Mouse (Mus musculus) liver, embryonic 18 days (tissue): ENCODE measurements around the gene Ttll2. TPM values are rescaled to one million over a fixed set of nuclear protein-coding genes. Genes with fewer than 3 reads are reported as not detected.

Source experiments
- polyA plus RNA-seq: library from polyadenylated mRNA; depleted of rRNA; stranded (reverse); fragments of >200 nt; gene quantifications from 2 replicates; pipeline ENCODE4 v1.2.3, GENCODE M21; 2012; rRNA removed

The Ttll2 gene
- polyA plus RNA-seq = 0.34 and 0.50 TPM in 2 replicates

DNA sequence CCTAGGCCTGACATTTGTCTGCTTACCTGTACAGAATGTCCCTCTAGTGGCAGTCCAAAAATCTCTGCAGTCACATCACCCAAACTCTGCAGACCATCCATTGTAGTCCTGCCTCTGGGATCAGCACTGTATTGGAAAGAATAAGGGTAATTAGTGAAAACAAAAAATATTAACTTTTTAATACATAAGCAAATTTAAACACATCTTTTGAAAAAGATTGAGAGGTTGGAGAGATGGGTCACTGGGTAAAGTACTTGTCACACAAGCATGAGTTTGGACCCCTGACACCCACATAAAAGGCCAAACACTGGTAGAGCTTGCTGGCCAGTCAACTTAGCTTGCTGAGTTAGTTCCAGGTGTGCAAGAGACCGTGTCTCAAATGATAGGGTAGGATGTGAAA lies at the start of gene Ttll2:
Gene Ttll2 (minus strand): TSS at position 101 of the 400 bp plus-strand sequence.

DNA sequence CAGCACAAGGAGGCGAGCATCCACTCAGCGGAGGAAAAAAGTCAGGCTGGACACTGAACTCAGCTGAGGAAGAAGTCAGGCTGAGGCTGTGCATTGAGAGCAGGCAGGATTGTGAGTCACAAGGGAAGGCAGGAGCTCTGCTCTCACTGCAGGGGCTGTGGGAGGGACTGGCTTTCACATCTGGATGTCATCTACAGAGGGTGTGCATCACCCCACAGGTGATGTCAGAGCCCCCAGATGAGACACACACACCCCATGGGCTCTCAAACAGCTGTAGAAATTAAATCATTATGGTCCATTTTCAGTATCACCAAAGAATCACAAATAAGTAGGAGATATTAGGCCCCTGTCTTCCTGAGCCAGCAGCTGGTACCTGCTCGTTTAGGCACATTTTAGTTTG lies 32.9 kb upstream of the Ttll2 start, which contains the start of gene Unc93a2:
Gene Unc93a2 (minus strand): TSS at position 101 of the 400 bp plus-strand sequence.

DNA sequence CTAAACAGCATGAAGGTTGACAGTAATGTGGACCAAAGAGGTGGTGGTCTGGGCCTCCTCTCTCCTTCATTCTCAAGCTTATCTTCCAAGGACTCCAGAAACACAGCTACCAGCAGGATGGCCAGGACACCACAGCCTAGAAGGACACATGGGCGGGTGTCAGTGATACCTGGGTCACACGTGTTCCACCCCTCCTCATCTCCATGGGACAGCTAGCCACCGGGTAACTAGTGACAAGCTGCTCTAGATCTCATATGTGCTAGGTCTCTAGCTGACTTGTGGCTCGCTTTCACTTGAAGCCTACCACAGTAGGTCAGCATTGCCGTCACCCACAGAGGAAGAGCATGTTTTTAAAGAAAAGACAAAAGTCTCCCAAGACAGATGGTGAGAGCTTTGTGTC lies 19.4 kb upstream of the Ttll2 start, which contains the start of gene Gm49630:
Gene Gm49630 (minus strand): TSS at position 101 of the 400 bp plus-strand sequence.

DNA sequence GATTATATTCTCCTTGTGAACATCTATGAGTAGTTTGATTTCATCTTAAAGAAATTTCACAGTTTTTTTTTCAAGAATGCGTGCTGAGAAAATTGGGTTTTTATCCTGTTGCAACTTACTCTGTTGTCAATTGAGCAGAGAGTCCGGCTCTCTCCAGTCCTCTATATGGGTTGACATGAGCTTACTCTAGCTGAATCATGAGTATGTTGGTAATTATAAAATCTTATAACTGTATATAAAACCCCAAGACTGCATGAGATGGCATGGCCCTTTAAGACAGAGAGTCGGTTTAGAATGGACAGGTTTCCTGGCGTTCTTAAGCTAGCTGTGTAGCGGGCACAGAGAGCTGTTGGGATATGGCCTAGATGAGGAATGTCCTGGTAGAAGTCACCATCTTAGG lies 28.1 kb downstream of the Ttll2 start, which contains the start of gene Tcp10a:
Gene Tcp10a (plus strand): TSS at position 301 of the 400 bp plus-strand sequence.

Other genes starting within 250 kb of the Ttll2 start
- 1.5 and 1.9 TPM in 2 replicates for gene Rps6ka2, start 182.6 kb downstream of the Ttll2 start, polyA plus RNA-seq
- not detected in 2 replicates for gene Tcp10a, start 28.1 kb downstream of the Ttll2 start, polyA plus RNA-seq
- not detected in 2 replicates for gene Gm49630, start 19.3 kb upstream of the Ttll2 start, polyA plus RNA-seq
- gene Unc93a2, start 32.8 kb upstream of the Ttll2 start, polyA plus RNA-seq = 4.4 and 5.8 TPM in 2 replicates